Mouse (Mus musculus): ENCODE results near the gene Rac3.

DNA sequence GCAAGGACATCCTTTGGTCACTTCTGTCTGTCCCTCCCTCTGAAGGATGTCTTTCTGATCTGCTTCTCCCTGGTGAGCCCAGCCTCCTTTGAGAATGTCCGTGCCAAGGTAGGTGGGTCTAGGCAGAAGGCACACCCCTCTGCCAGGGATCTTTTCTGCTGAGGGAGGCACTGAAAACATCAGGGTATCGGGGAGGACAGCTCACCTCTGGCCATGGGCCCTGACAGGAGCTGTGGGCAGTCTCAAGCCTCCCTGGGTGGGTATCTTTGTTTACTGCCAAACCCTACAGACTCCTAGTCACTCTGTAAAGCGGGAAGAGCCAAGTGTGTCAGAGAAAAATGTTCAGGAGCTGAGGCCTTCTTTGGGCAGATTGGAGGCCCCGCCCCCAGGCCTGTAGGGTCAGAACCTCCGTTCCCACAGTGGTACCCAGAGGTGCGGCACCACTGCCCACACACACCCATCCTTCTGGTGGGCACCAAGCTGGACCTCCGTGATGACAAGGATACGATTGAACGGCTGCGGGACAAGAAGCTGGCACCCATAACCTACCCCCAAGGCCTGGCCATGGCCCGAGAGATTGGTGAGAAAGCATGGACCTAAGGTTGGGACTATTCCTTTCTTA is 1.6 kb downstream of the Rac3 start:
- no peak for TF ChIP-seq CTCF (IDR thresholded peaks at IDR 0.05; ENCODE audit: borderline replicate concordance, control insufficient read depth, extremely low read depth, insufficient read depth, low read length, poor library complexity)
- TF ChIP-seq POLR2A (IDR thresholded peaks at IDR 0.05; ENCODE audit: control insufficient read depth, extremely low read depth, insufficient read depth, low read length, poor library complexity), result no peak

All from thymus, adult 2 months (tissue).